Comparison of ENCODE assay signal across 7 mouse cellular contexts in genomic region chr12:104557761-104558160, GRCm38 (mm10).
A peak's percentile ranks its signal among the peaks of the same experiment; 100 is the strongest.
DNase-seq lines count a peak whose midpoint lies in the region; ATAC-seq and TF ChIP-seq lines count a peak whose summit lies in the region.

No protein-coding gene starts in this region.

- no peak overlapping the region for H3K4me3 ChIP-seq in layer of hippocampus, adult 2 months

- TF ChIP-seq CTCF in layer of hippocampus, adult 2 months (conservative IDR thresholded peaks at IDR 0.05): no peak

- H3K27ac ChIP-seq in layer of hippocampus, adult 2 months: no peak overlapping the region

- DNase-seq in adipocyte (ENCODE audit: low spot score): peak; percentile 90
- peak; percentile 62 for DNase-seq in adrenal gland, postnatal 25 days
- DNase-seq in frontal cortex, postnatal 25 days (ENCODE audit: low spot score in 2 of 2): peak; percentile 14 to 15
- peak; percentile 55 to 63 for DNase-seq in layer of hippocampus, adult 2 months (ENCODE audit: low spot score in 2 of 2)
- DNase-seq in right cerebral cortex, postnatal 25 days: peak; percentile 29
- no peak for DNase-seq in thymus, postnatal 0 days (ENCODE audit: low spot score)

- ATAC-seq in granulocyte monocyte progenitor cell, adult 5-6 weeks (replicated peaks; ENCODE audit: poor library complexity, severe bottlenecking): no peak
